Mouse (Mus musculus): ENCODE measurements around the gene Pla2g7. TPM values are rescaled to one million over a fixed set of nuclear protein-coding genes. Genes with fewer than 3 reads are reported as not detected.

The Pla2g7 gene
- polyA plus RNA-seq, 2 experiments, result 5.0 to 9.9 TPM

DNA sequence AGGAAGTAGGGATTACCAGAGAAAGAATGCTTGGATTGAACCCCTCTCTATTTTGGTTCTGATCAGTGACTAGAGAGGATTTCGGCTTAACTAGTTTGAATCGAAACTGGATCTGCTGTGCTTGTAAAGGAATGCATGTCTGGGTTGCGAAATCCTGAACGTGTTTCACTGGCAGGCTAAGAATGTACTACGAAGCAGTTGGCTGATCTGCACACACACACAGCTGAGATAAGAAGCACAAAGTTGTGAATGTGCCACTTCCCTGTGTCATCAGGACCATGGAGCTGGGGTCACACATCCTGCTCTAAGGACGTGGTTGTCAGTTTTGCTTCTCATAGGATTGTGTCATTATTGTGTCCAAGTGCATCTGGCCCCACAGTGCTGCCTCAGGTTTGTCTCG, 76.5 kb downstream of the Pla2g7 start:
- 20% methylated on average over 7 of the region's 7 CpGs for WGBS (ENCODE audit: insufficient replicate concordance)
- no peak overlapping the region for H3K4me2 ChIP-seq (ENCODE audit: low read depth)
- H3K9me3 ChIP-seq (ENCODE audit: control insufficient read depth, low read length), result no peaks in the 10 kb centered on the region
- H3K4me1 ChIP-seq (replicated peaks; ENCODE audit: control insufficient read depth in 2 of 2, insufficient read depth in 2 of 2, low read length in 1 of 2), result peaks cover 0 to 4% of the 10 kb centered on the region in 2 experiments; a peak in 2 of 4 replicates
- H3K27me3 ChIP-seq (ENCODE audit: control insufficient read depth, insufficient read depth, low read length), result no peaks in the 10 kb centered on the region
- DNase-seq (ENCODE audit: low read depth in 3 of 3, low spot score in 3 of 3) (peak in 1 of 3 experiments; percentile 10), ATAC-seq (ENCODE audit: insufficient read depth) (no peak)
- H3K27ac ChIP-seq, result no peak overlapping the region
- no peak overlapping the region for H3K9ac ChIP-seq (replicated peaks)
- H3K4me3 ChIP-seq (ENCODE audit: insufficient read depth in 1 of 2, low read depth in 2 of 2, low read length in 2 of 2), result no peak overlapping the region
- H3K36me3 ChIP-seq (replicated peaks; ENCODE audit: control insufficient read depth, insufficient read depth, low read depth), result no peaks in the 10 kb centered on the region
- TF ChIP-seq EP300 (IDR thresholded peaks at IDR 0.05; ENCODE audit: low read depth), result no peak
- no peak for TF ChIP-seq CTCF (IDR thresholded peaks at IDR 0.05; ENCODE audit: low read depth)

GRCm38 (mm10) chr17:43645136-43645535, 77.2 kb downstream of the Pla2g7 start:
- Histone ChIP-seq H3K4me2 (ENCODE audit: low read depth) (no peak overlapping the region), H3K36me3 (replicated peaks; ENCODE audit: control insufficient read depth, insufficient read depth, low read depth) (no peaks in the 10 kb centered on the region), H3K27me3 (ENCODE audit: control insufficient read depth, insufficient read depth, low read length) (no peaks in the 10 kb centered on the region), H3K4me3 (ENCODE audit: insufficient read depth in 1 of 2, low read depth in 2 of 2, low read length in 2 of 2) (no peak overlapping the region), H3K9me3 (ENCODE audit: control insufficient read depth, low read length) (no peaks in the 10 kb centered on the region), H3K9ac (replicated peaks) (no peak overlapping the region), H3K27ac (no peak overlapping the region), H3K4me1 (replicated peaks; ENCODE audit: control insufficient read depth in 2 of 2, insufficient read depth in 2 of 2, low read length in 1 of 2) (peaks cover 0 to 4% of the 10 kb centered on the region in 2 experiments; a peak in 2 of 4 replicates)
- no peak for ATAC-seq (ENCODE audit: insufficient read depth)
- no peak for TF ChIP-seq CTCF (IDR thresholded peaks at IDR 0.05; ENCODE audit: low read depth)
- TF ChIP-seq EP300 (IDR thresholded peaks at IDR 0.05; ENCODE audit: low read depth), result no peak
- WGBS (ENCODE audit: insufficient replicate concordance), result 47% methylated on average over 3 of the region's 3 CpGs
- DNase-seq (ENCODE audit: low read depth in 3 of 3, low spot score in 3 of 3), result no peak

GRCm38 (mm10) chr17:43646925-43647324, 79.0 kb downstream of the Pla2g7 start:
- TF ChIP-seq CTCF (IDR thresholded peaks at IDR 0.05; ENCODE audit: low read depth) (no peak), EP300 (IDR thresholded peaks at IDR 0.05; ENCODE audit: low read depth) (no peak)
- Histone ChIP-seq H3K4me1 (replicated peaks; ENCODE audit: control insufficient read depth in 2 of 2, insufficient read depth in 2 of 2, low read length in 1 of 2) (peaks cover 0 to 4% of the 10 kb centered on the region in 2 experiments; a peak in 2 of 4 replicates), H3K9me3 (ENCODE audit: control insufficient read depth, low read length) (no peaks in the 10 kb centered on the region), H3K27ac (no peak overlapping the region), H3K36me3 (replicated peaks; ENCODE audit: control insufficient read depth, insufficient read depth, low read depth) (no peaks in the 10 kb centered on the region), H3K27me3 (ENCODE audit: control insufficient read depth, insufficient read depth, low read length) (no peaks in the 10 kb centered on the region), H3K4me2 (ENCODE audit: low read depth) (no peak overlapping the region), H3K9ac (replicated peaks) (no peak overlapping the region), H3K4me3 (ENCODE audit: insufficient read depth in 1 of 2, low read depth in 2 of 2, low read length in 2 of 2) (no peak overlapping the region)
- no peak for DNase-seq (ENCODE audit: low read depth in 3 of 3, low spot score in 3 of 3)
- 57% methylated on average over 5 of the region's 5 CpGs for WGBS (ENCODE audit: insufficient replicate concordance)
- ATAC-seq (ENCODE audit: insufficient read depth), result no peak

DNA sequence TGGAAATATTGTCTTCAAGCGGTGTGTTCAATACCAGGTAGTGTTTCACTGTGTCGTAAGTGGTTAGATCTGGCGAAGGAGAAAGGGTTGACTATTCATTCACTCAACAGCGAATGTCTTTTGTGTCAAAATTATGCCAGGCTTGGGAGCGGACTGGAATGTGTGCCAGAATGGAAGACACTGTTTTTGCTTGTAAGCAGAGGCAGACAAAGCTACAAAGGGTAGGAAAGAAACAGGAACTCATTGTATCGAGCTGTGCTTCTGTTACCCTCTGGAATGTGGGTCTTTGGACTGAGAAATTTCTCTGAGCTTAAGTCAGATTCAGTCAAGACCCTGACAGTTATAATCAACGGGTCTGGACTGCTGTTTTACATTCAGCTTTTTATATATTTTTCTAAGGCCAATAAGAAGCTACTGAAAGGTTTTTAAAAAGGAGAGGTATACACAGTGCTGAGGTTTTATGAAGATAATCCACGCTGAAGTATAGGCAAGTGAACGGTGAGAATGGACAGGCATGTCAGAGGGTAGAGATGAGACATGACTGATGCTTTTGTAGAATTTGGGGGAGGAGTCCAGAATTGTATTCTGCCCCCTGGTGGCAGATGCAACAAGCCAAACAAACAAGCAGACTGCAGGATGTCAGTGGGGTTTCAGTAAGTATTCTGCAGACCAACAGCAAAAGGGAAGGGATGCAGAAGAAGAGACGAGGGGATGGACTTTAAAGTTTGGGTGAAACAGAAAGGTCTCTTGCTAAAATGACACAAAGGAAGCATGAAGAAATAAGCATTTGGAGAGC, 81.9 kb downstream of the Pla2g7 start:
- DNase-seq (ENCODE audit: low read depth in 3 of 3, low spot score in 3 of 3), result no peak
- no peak for ATAC-seq (ENCODE audit: insufficient read depth)
- no peaks in the 10 kb centered on the region for H3K36me3 ChIP-seq (replicated peaks; ENCODE audit: control insufficient read depth, insufficient read depth, low read depth)
- no peak overlapping the region for H3K4me3 ChIP-seq (ENCODE audit: insufficient read depth in 1 of 2, low read depth in 2 of 2, low read length in 2 of 2)
- TF ChIP-seq CTCF (IDR thresholded peaks at IDR 0.05; ENCODE audit: low read depth), result peak; percentile 52
- TF ChIP-seq EP300 (IDR thresholded peaks at IDR 0.05; ENCODE audit: low read depth), result no peak
- WGBS (ENCODE audit: insufficient replicate concordance), result 64% methylated on average over 10 of the region's 10 CpGs
- H3K4me1 ChIP-seq (replicated peaks; ENCODE audit: control insufficient read depth in 2 of 2, insufficient read depth in 2 of 2, low read length in 1 of 2), result no peaks in the 10 kb centered on the region
- no peak overlapping the region for H3K9ac ChIP-seq (replicated peaks)
- H3K4me2 ChIP-seq (ENCODE audit: low read depth), result no peak overlapping the region
- H3K27me3 ChIP-seq (ENCODE audit: control insufficient read depth, insufficient read depth, low read length), result no peaks in the 10 kb centered on the region
- H3K27ac ChIP-seq, result no peak overlapping the region
- H3K9me3 ChIP-seq (ENCODE audit: control insufficient read depth, low read length), result no peaks in the 10 kb centered on the region

- ATAC-seq (ENCODE audit: insufficient read depth) (no peak), DNase-seq (ENCODE audit: low read depth in 3 of 3, low spot score in 3 of 3) (no peak)
- WGBS (ENCODE audit: insufficient replicate concordance), result 59% methylated on average over 14 of the region's 14 CpGs
- Histone ChIP-seq H3K4me2 (ENCODE audit: low read depth) (no peak overlapping the region), H3K9ac (replicated peaks) (no peak overlapping the region), H3K27me3 (ENCODE audit: control insufficient read depth, insufficient read depth, low read length) (no peaks in the 10 kb centered on the region), H3K4me1 (replicated peaks; ENCODE audit: control insufficient read depth in 2 of 2, insufficient read depth in 2 of 2, low read length in 1 of 2) (no peaks in the 10 kb centered on the region), H3K27ac (no peak overlapping the region), H3K4me3 (ENCODE audit: insufficient read depth in 1 of 2, low read depth in 2 of 2, low read length in 2 of 2) (no peak overlapping the region), H3K9me3 (ENCODE audit: control insufficient read depth, low read length) (no peaks in the 10 kb centered on the region), H3K36me3 (replicated peaks; ENCODE audit: control insufficient read depth, insufficient read depth, low read depth) (no peaks in the 10 kb centered on the region)
- TF ChIP-seq EP300 (IDR thresholded peaks at IDR 0.05; ENCODE audit: low read depth), result no peak
- TF ChIP-seq CTCF (IDR thresholded peaks at IDR 0.05; ENCODE audit: low read depth), result peak; percentile 18; the same call in 1 of the 2 replicates
Measured at GRCm38 (mm10) chr17:43651314-43652046, 83.6 kb downstream of the Pla2g7 start.

Other genes with a start within 250 kb of the Pla2g7 start
- gene Adgrf5, start 207.6 kb upstream of the Pla2g7 start, polyA plus RNA-seq (2012; rRNA removed), result 1.5 and 2.3 TPM in 2 replicates
- 1.5 and 2.4 TPM in 2 replicates for gene Adgrf5, start 207.6 kb upstream of the Pla2g7 start, polyA plus RNA-seq (2014; fragmentation: Nextera tagmentation; extraction: Ambion mirVana)
- 0.02 and 0.03 TPM in 2 replicates for gene Mep1a, start 65.3 kb upstream of the Pla2g7 start, polyA plus RNA-seq (2012; rRNA removed)
- gene Mep1a, start 65.3 kb upstream of the Pla2g7 start, polyA plus RNA-seq (2014; fragmentation: Nextera tagmentation; extraction: Ambion mirVana), result 0.04 TPM in 1 of 2 replicates, not detected in the other
- 0.05 and 0.07 TPM in 2 replicates for gene Ankrd66, start 24.5 kb upstream of the Pla2g7 start, polyA plus RNA-seq (2012; rRNA removed)
- 0.10 TPM in 1 of 2 replicates, not detected in the other for gene Ankrd66, start 24.5 kb upstream of the Pla2g7 start, polyA plus RNA-seq (2014; fragmentation: Nextera tagmentation; extraction: Ambion mirVana)
- gene Tdrd6, start 62.2 kb downstream of the Pla2g7 start, polyA plus RNA-seq (2012; rRNA removed), result under 0.01 and 0.08 TPM in 2 replicates
- gene Tdrd6, start 62.2 kb downstream of the Pla2g7 start, polyA plus RNA-seq (2014; fragmentation: Nextera tagmentation; extraction: Ambion mirVana), result 0.13 TPM in 1 of 2 replicates, not detected in the other
- gene Slc25a27, start 99.1 kb downstream of the Pla2g7 start, polyA plus RNA-seq (2012; rRNA removed), result 0.54 and 0.68 TPM in 2 replicates
- gene Slc25a27, start 99.1 kb downstream of the Pla2g7 start, polyA plus RNA-seq (2014; fragmentation: Nextera tagmentation; extraction: Ambion mirVana), result 0.28 and 0.39 TPM in 2 replicates
- 0.86 and 2.0 TPM in 2 replicates for gene Cyp39a1, start 99.3 kb downstream of the Pla2g7 start, polyA plus RNA-seq (2012; rRNA removed)
- gene Cyp39a1, start 99.3 kb downstream of the Pla2g7 start, polyA plus RNA-seq (2014; fragmentation: Nextera tagmentation; extraction: Ambion mirVana), result 2.6 and 3.3 TPM in 2 replicates
- gene Rcan2, start 233.3 kb downstream of the Pla2g7 start, polyA plus RNA-seq (2012; rRNA removed), result 0.59 and 0.75 TPM in 2 replicates
- gene Rcan2, start 233.3 kb downstream of the Pla2g7 start, polyA plus RNA-seq (2014; fragmentation: Nextera tagmentation; extraction: Ambion mirVana), result 0.56 and 0.57 TPM in 2 replicates